8 mouse cellular contexts compared by ENCODE assay signal in the genomic region with DNA sequence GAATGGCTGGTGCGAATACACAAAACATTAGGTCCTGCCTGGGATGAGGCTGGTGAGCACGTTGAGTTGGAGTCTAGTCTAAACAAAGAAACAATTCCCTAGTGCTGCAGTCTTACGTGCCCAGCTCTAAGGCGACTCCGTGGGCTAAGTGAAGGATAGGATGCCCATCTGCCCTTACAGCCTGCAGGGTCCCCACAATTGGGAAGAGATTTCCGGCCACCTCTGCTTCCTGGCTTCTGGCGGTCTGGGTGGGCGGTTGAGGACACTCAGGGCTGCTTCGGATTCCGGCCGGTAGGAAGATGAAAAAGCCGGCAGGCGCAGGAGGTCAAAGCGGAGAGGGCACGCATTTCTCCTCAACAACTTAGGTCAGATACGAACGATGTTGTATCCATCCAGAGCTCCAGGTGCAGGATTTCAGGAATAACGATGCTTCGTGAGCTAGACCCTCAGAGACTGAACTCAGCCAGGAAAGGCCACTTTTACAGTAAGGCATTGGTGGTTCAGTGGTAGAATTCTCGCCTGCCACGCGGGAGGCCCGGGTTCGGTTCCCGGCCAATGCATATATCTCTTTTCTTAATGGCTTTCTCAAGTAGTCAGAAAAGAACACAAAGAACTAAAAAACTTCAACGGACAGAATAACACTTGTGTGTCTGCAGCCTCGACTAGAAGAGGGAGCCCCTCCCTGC. TPM values are rescaled to one million over a fixed set of nuclear protein-coding genes. Genes with fewer than 3 reads are reported as not detected.
DNase-seq lines count a peak whose midpoint lies in the region; ATAC-seq and TF ChIP-seq lines count a peak whose summit lies in the region.

No protein-coding gene starts in this region.

- peaks cover 21% of the 10 kb centered on the region for H3K4me1 ChIP-seq in heart, embryonic 11.5 days (ENCODE audit: control insufficient read depth, insufficient read depth, low read length)
- peaks cover 41% of the 10 kb centered on the region for H3K4me1 ChIP-seq in kidney, embryonic 15.5 days

- H3K9me3 ChIP-seq in heart, embryonic 11.5 days (replicated peaks; ENCODE audit: control insufficient read depth, low read length) = no peaks in the 10 kb centered on the region
- H3K9me3 ChIP-seq in kidney, embryonic 15.5 days (replicated peaks) = no peaks in the 10 kb centered on the region

- H3K36me3 ChIP-seq in heart, embryonic 11.5 days (ENCODE audit: control insufficient read depth, insufficient read depth, low read length) = 0 out of 2 replicates have a peak, but pooled peaks cover 4% of the 10 kb centered on the region
- peaks cover 13% of the 10 kb centered on the region for H3K36me3 ChIP-seq in kidney, embryonic 15.5 days

- no peaks in the 10 kb centered on the region for H3K27me3 ChIP-seq in heart, embryonic 11.5 days (ENCODE audit: control insufficient read depth, insufficient read depth, low read length)
- no peaks in the 10 kb centered on the region for H3K27me3 ChIP-seq in kidney, embryonic 15.5 days

- no peak for TF ChIP-seq CTCF in brain, embryonic 14.5 days (IDR thresholded peaks at IDR 0.05; ENCODE audit: borderline replicate concordance, extremely low read depth, insufficient read depth, insufficient read length)

- DNase-seq in B cell, adult 2 months = peak; percentile 92 to 94
- peak; percentile 95 for DNase-seq in brain, embryonic 14.5 days (ENCODE audit: low read depth)
- peak; percentile 88 for DNase-seq in liver
- peak; percentile 57 to 83 for DNase-seq in monocyte, adult 2 months (ENCODE audit: low read depth in 1 of 2, low spot score in 2 of 2)
- peak; percentile 63 to 79 for DNase-seq in spleen, postnatal 14 days (ENCODE audit: low spot score in 2 of 2)

- H3K9ac ChIP-seq in heart, embryonic 11.5 days (ENCODE audit: low read depth, low read length) = peak overlapping the region; percentile 68
- peak overlapping the region; percentile 53 for H3K9ac ChIP-seq in kidney, embryonic 15.5 days

- no peak overlapping the region for H3K27ac ChIP-seq in heart, embryonic 11.5 days (ENCODE audit: low read depth, low read length)
- H3K27ac ChIP-seq in kidney, embryonic 15.5 days = peak overlapping the region; percentile 68

- H3K4me3 ChIP-seq in heart, embryonic 11.5 days (ENCODE audit: low read depth, low read length) = peak overlapping the region; percentile 53
- peak overlapping the region; percentile 71 for H3K4me3 ChIP-seq in kidney, embryonic 15.5 days (replicated peaks)

- peak; percentile 28; the same call in 1 of the 2 replicates for ATAC-seq in erythroblast, adult 5-6 weeks (replicated peaks; ENCODE audit: low FRiP score, poor library complexity, severe bottlenecking)
- ATAC-seq in heart, embryonic 11.5 days (replicated peaks; ENCODE audit: insufficient number of reproducible peaks, low FRiP score, low TSS enrichment) = peak; percentile 72
- ATAC-seq in kidney, embryonic 15.5 days (replicated peaks; ENCODE audit: low FRiP score) = peak; percentile 73

- peak overlapping the region; percentile 80 for H3K4me2 ChIP-seq in heart, embryonic 11.5 days
- H3K4me2 ChIP-seq in kidney, embryonic 15.5 days = peak overlapping the region; percentile 72

- no peak for TF ChIP-seq POLR2A in brain, embryonic 14.5 days (IDR thresholded peaks at IDR 0.05; ENCODE audit: borderline replicate concordance, extremely low read depth, insufficient read depth, insufficient read length, poor library complexity, severe bottlenecking)

- WGBS in heart, embryonic 11.5 days (ENCODE audit: insufficient replicate concordance) = under 1% methylated on average over 27 of the region's 27 CpGs
- 1% methylated on average over 27 of the region's 27 CpGs for WGBS in kidney, embryonic 15.5 days

RNA-seq across cellular contexts. Expression of gene Exosc6, which starts 6.1 kb away (rescaled TPM):
- polyA plus RNA-seq in brain, embryonic 14.5 days (2012; rRNA removed) = not detected in 2 replicates
- 6.5 and 7.3 TPM in 2 replicates for total RNA-seq in erythroblast, adult 5-6 weeks (2015; ENCODE audit: low replicate concordance)
- not detected in 2 replicates for total RNA-seq in erythroblast, adult 5-6 weeks (2017; ENCODE audit: low replicate concordance)
- 11.3 and 18.4 TPM in 2 replicates for polyA plus RNA-seq in heart, embryonic 11.5 days (2014; fragmentation: Nextera tagmentation; extraction: Ambion mirVana)
- polyA plus RNA-seq in kidney, embryonic 15.5 days (2015; fragmentation: Nextera tagmentation; extraction: Ambion mirVana) = 24.0 and 24.3 TPM in 2 replicates

RNA-seq across cellular contexts. Expression of gene Aars, which starts 29.3 kb away (rescaled TPM):
- polyA plus RNA-seq in brain, embryonic 14.5 days (2012; rRNA removed) = 61.3 and 76.9 TPM in 2 replicates
- 12.3 and 23.1 TPM in 2 replicates for total RNA-seq in erythroblast, adult 5-6 weeks (2015; ENCODE audit: low replicate concordance)
- total RNA-seq in erythroblast, adult 5-6 weeks (2017; ENCODE audit: low replicate concordance) = 35.3 and 49.5 TPM in 2 replicates
- polyA plus RNA-seq in heart, embryonic 11.5 days (2014; fragmentation: Nextera tagmentation; extraction: Ambion mirVana) = 40.9 and 47.3 TPM in 2 replicates
- 60.8 and 61.4 TPM in 2 replicates for polyA plus RNA-seq in kidney, embryonic 15.5 days (2015; fragmentation: Nextera tagmentation; extraction: Ambion mirVana)

RNA-seq across cellular contexts. Expression of gene Clec18a, which starts 30.0 kb away (rescaled TPM):
- 0.32 and 0.71 TPM in 2 replicates for polyA plus RNA-seq in brain, embryonic 14.5 days (2012; rRNA removed)
- total RNA-seq in erythroblast, adult 5-6 weeks (2015; ENCODE audit: low replicate concordance) = not detected in 2 replicates
- total RNA-seq in erythroblast, adult 5-6 weeks (2017; ENCODE audit: low replicate concordance) = not detected in 2 replicates
- not detected in 2 replicates for polyA plus RNA-seq in heart, embryonic 11.5 days (2014; fragmentation: Nextera tagmentation; extraction: Ambion mirVana)
- polyA plus RNA-seq in kidney, embryonic 15.5 days (2015; fragmentation: Nextera tagmentation; extraction: Ambion mirVana) = 71.2 and 75.0 TPM in 2 replicates

RNA-seq across cellular contexts. Expression of gene Ddx19b, which starts 30.7 kb away (rescaled TPM):
- 9.8 and 11.1 TPM in 2 replicates for polyA plus RNA-seq in brain, embryonic 14.5 days (2012; rRNA removed)
- 0.77 and 1.3 TPM in 2 replicates for total RNA-seq in erythroblast, adult 5-6 weeks (2015; ENCODE audit: low replicate concordance)
- total RNA-seq in erythroblast, adult 5-6 weeks (2017; ENCODE audit: low replicate concordance) = 2.5 and 3.2 TPM in 2 replicates
- polyA plus RNA-seq in heart, embryonic 11.5 days (2014; fragmentation: Nextera tagmentation; extraction: Ambion mirVana) = 3.8 and 4.8 TPM in 2 replicates
- 5.8 and 6.0 TPM in 2 replicates for polyA plus RNA-seq in kidney, embryonic 15.5 days (2015; fragmentation: Nextera tagmentation; extraction: Ambion mirVana)

RNA-seq across cellular contexts. Expression of gene Pdpr, which starts 32.2 kb away (rescaled TPM):
- 10.9 and 14.3 TPM in 2 replicates for polyA plus RNA-seq in brain, embryonic 14.5 days (2012; rRNA removed)
- total RNA-seq in erythroblast, adult 5-6 weeks (2015; ENCODE audit: low replicate concordance) = 1.5 and 5.0 TPM in 2 replicates
- 3.6 and 4.8 TPM in 2 replicates for total RNA-seq in erythroblast, adult 5-6 weeks (2017; ENCODE audit: low replicate concordance)
- polyA plus RNA-seq in heart, embryonic 11.5 days (2014; fragmentation: Nextera tagmentation; extraction: Ambion mirVana) = 6.3 and 8.2 TPM in 2 replicates
- 10.8 and 10.9 TPM in 2 replicates for polyA plus RNA-seq in kidney, embryonic 15.5 days (2015; fragmentation: Nextera tagmentation; extraction: Ambion mirVana)

Comparison
In these comparisons a context has a peak if more than half of its experiments do, and no peak if none do; other contexts are left out.
1. RNA of gene Exosc6, which starts 6.1 kb away (polyA plus RNA-seq): 24.0 to 24.3 TPM in kidney, embryonic 15.5 days and 11.3 to 18.4 TPM in heart, embryonic 11.5 days; not detected in brain, embryonic 14.5 days; every median in the first group is over 10 times any median in the second.
2. RNA of gene Clec18a, which starts 30.0 kb away (polyA plus RNA-seq): 71.2 to 75.0 TPM in kidney, embryonic 15.5 days; 0.32 to 0.71 TPM in brain, embryonic 14.5 days and not detected in heart, embryonic 11.5 days; every median in the first group is over 10 times any median in the second.
3. Peak in every context shown above with its lines, with median percentiles within 50 percentile points of each other: DNase-seq and ATAC-seq.